Mouse (Mus musculus) intestine, embryonic 14.5 days (tissue): ENCODE measurements around the gene Kat7. TPM values are rescaled to one million over a fixed set of nuclear protein-coding genes. Genes with fewer than 3 reads are reported as not detected.

ENCODE experiments used
- ATAC-seq: fragments of 200-750 bp; cut with Nextera tagmentation; replicated peaks from 2 replicates; pipeline ENCODE4 v1.8.0; 2017; ENCODE audit warnings: low read depth, moderate number of reproducible peaks, moderate TSS enrichment, moderate library complexity; ENCODE audit not compliant: low FRiP score, low TSS enrichment
- DNase-seq: peaks from one replicate; pipeline ENCODE4 v3.0.0-alpha.2; 2018; ENCODE audit warnings: low spot score
- H3K27ac ChIP-seq: fragments of 300-500 bp; sonication (generic); 2 replicates; pipeline ENCODE4 v1.5.1; 2014; ENCODE audit warnings: low read depth, mild to moderate bottlenecking, control low read depth
- H3K27me3 ChIP-seq: fragments of 300-500 bp; sonication (generic); replicated peaks from 2 replicates; pipeline ENCODE4 v1.6.1; 2014; ENCODE audit warnings: low read length, control low read depth; ENCODE audit not compliant: control insufficient read depth, insufficient read depth
- H3K36me3 ChIP-seq: fragments of 300-500 bp; sonication (generic); 2 replicates; pipeline ENCODE4 v1.6.1; 2014; ENCODE audit warnings: low read length, control low read depth; ENCODE audit not compliant: control insufficient read depth, insufficient read depth
- H3K4me1 ChIP-seq: fragments of 300-500 bp; sonication (generic); replicated peaks from 2 replicates; pipeline ENCODE4 v1.6.1; 2014; ENCODE audit warnings: low read length, control low read depth, mixed read lengths; ENCODE audit not compliant: control insufficient read depth, insufficient read depth
- H3K4me2 ChIP-seq: fragments of 300-500 bp; sonication (generic); 2 replicates; pipeline ENCODE4 v1.6.1; 2014; ENCODE audit warnings: low read length
- H3K4me3 ChIP-seq: fragments of 300-500 bp; sonication (generic); 2 replicates; pipeline ENCODE4 v1.5.1; 2014; ENCODE audit warnings: low read depth, low read length, control low read depth, mixed read lengths
- H3K9ac ChIP-seq: fragments of 300-500 bp; sonication (generic); 2 replicates; pipeline ENCODE4 v1.6.1; 2014; ENCODE audit warnings: mild to moderate bottlenecking, low read length
- H3K9me3 ChIP-seq: fragments of 300-500 bp; sonication (generic); 2 replicates; pipeline ENCODE4 v1.6.1; 2016; ENCODE audit warnings: low read length, control low read depth; ENCODE audit not compliant: control insufficient read depth
- WGBS: fragments of 180-500 bp; shearing (Covaris S2); extraction: QIAGEN DNeasy Blood & Tissue Kit; methylation state at CpG from one replicate; pipeline ENCODE4 v1.1.7; 2014; 5-methylcytosine and 5-hydroxymethylcytosine counted together
- polyA plus RNA-seq: library from polyadenylated mRNA; unstranded; fragments of >200 nt; fragmentation: Nextera tagmentation; extraction: Ambion mirVana; gene quantifications from 2 replicates; pipeline ENCODE4 v1.2.1, GENCODE M21; 2014

Kat7 gene
- 68.7 and 76.8 TPM in 2 replicates for polyA plus RNA-seq

DNA sequence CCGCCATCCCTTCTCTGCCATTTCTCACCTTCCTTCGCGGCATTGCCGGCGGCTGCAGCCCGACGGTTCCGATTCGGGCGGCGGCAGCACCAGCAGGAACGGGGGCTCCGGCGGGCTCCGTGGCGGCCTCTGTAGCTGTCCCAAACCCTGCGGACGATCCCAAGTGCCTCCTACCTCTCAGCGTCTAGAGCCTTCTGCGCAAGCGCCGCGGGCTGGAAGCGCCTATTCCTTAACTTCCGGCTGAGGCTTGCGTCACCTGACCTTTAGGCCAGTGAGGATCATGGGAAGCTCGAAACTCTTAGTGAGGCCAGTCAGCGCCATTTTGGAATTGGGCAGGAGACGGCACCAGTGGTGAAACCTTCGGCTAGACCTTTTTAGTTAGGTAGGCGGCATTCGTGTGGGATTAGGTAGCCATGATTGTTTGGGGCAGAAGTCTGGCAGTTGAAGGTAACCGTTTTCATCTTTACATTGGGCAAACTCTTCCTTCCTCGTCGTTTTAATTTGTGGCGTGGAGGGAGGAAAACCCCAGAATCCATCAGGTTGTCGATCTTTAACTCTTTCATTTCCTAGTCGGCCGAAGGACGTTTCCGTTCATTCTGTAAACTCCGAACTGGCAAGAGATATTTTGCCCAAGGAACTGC, at the start of gene Kat7:
Gene Kat7, minus strand, starts transcription at position 240 of the 641 bp plus-strand sequence.
- Histone ChIP-seq H3K4me3 (peak within 1 kb of the TSS; percentile 95), H3K9me3 (no peaks in the 10 kb centered on the region), H3K9ac (peak within 1 kb of the TSS; percentile 99), H3K36me3 (peaks cover 9% of the 10 kb centered on the region), H3K27me3 (no peaks in the 10 kb centered on the region), H3K27ac (peak within 1 kb of the TSS; percentile 98), H3K4me2 (peak within 1 kb of the TSS; percentile 68), H3K4me1 (peaks cover 14% of the 10 kb centered on the region)
- DNase-seq (no peak), ATAC-seq (peak; percentile 95)
- under 1% methylated on average over 42 of the region's 42 CpGs for WGBS

DNA sequence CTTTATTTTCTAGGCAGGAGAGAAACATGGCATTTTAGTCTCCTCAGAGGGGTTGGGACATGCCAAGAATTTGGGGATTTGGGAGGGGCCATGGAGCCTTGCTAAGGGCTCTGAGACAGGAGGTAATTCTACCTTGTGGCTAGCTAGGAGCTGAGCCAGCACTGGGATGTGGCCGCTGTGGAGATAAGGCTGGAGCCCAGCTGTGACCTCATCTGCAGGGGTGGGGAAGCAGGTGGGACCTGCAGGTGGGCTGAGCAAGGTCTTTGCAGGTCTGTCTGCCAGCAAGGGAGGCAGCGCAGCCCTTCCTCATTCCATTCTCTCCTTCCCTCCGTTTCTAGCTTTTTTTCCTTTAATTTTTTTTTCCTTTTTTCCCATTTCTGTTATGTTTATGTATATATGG, 48.2 kb upstream of the Kat7 start:
- ATAC-seq (no peak), DNase-seq (no peak)
- no peaks in the 10 kb centered on the region for H3K9me3 ChIP-seq
- H3K27me3 ChIP-seq = no peaks in the 10 kb centered on the region
- H3K36me3 ChIP-seq = no peaks in the 10 kb centered on the region
- H3K4me2 ChIP-seq = no peak overlapping the region
- H3K9ac ChIP-seq = no peak overlapping the region
- no peak overlapping the region for H3K4me3 ChIP-seq
- peaks cover 12% of the 10 kb centered on the region for H3K4me1 ChIP-seq
- 52% methylated on average over 3 of the region's 3 CpGs for WGBS
- no peak overlapping the region for H3K27ac ChIP-seq

DNA sequence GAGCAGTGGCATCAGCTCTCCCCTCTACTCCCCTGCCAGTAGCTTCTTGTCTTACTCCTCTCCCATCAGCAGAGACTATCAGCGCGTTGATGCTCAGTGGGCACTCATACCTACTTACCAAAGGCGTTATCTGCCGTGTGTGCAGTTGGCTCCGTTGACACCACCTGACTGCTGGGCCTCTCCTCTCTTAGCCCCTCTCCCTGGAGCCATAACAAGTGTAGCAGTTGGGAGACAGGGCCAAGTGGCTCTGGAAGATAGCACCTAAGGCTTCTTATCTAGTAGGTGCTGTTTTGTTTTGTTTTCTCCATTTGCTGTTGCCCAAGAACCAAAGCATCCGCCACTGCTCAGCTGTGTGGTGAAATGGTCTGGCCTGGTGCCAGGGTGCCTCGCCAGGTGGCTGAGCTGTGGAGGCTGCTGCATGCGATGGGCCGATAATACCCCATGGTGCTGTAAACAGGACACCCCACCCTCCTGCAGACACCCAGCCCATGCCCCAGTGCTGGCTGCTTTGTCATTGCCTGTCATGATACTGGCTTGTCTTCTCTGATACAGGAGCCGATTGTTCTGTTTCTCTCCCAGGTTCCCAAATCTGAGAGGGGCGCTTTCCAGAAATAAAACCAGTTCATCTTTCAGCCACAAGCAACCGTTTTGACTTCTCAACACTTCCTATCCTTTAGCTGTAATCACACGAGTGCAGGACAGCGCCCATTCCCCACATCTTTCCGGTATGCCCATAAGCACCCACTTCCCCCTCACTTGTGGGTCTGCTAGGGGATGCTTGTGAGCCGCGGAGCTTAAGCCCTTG, 46.6 kb upstream of the Kat7 start:
- Histone ChIP-seq H3K4me3 (no peak overlapping the region), H3K27ac (no peak overlapping the region), H3K9ac (no peak overlapping the region), H3K4me1 (peaks cover 9% of the 10 kb centered on the region; the same call in 1 of the 2 replicates), H3K9me3 (no peaks in the 10 kb centered on the region), H3K36me3 (no peaks in the 10 kb centered on the region), H3K27me3 (no peaks in the 10 kb centered on the region), H3K4me2 (no peak overlapping the region)
- ATAC-seq (no peak), DNase-seq (no peak)
- WGBS = 81% methylated on average over 17 of the region's 17 CpGs

DNA sequence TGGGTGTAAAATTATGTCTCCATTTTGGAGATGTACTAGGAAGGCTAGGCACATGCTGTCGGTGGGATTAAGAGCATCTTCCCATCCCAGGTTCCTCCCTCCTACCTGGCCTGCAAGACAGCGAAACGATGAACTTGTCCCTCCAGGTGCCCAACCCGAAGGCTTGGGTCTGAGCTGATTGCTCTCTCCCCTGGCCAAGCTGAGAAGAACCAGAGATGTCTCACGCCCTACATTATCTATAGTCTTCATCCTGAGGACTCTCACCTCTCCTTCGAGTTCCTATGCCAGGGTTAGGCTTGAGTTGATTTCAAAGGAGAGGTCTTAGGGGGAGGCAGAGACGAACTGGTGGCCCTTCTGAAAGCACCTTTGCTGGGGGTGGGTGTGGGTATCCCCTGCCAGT, 46.0 kb upstream of the Kat7 start:
- Histone ChIP-seq H3K27me3 (no peaks in the 10 kb centered on the region), H3K4me2 (no peak overlapping the region), H3K9ac (no peak overlapping the region), H3K9me3 (no peaks in the 10 kb centered on the region), H3K4me1 (peaks cover 9% of the 10 kb centered on the region; the same call in 1 of the 2 replicates), H3K27ac (no peak overlapping the region), H3K4me3 (no peak overlapping the region), H3K36me3 (no peaks in the 10 kb centered on the region)
- ATAC-seq (no peak), DNase-seq (no peak)
- WGBS = 84% methylated on average over 7 of the region's 7 CpGs

DNA sequence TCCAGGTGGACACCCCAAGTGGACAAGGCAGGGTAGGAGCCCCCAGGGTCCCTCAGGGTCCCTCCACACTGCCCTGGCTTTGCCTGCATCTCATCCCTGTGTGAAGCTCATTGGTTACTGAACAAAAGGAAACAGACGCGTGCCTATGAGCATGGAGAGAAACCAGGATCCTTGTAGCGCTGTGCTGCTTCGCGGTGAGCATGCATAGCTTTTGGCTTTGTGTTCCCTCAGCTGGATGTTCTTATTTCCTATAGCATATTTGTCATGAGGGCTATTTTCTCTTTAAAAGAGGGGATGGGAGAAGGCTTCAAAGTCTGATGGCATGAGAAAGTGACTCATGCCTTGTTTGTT, 45.6 kb upstream of the Kat7 start:
- H3K9me3 ChIP-seq = no peaks in the 10 kb centered on the region
- DNase-seq (no peak), ATAC-seq (no peak)
- no peak overlapping the region for H3K4me2 ChIP-seq
- H3K27me3 ChIP-seq = no peaks in the 10 kb centered on the region
- whole genome bisulfite sequencing = 92% methylated on average over 5 of the region's 5 CpGs
- H3K27ac ChIP-seq = no peak overlapping the region
- H3K4me3 ChIP-seq = no peak overlapping the region
- H3K4me1 ChIP-seq = peaks cover 12% of the 10 kb centered on the region; the same call in 1 of the 2 replicates
- H3K36me3 ChIP-seq = no peaks in the 10 kb centered on the region
- H3K9ac ChIP-seq = no peak overlapping the region

DNA sequence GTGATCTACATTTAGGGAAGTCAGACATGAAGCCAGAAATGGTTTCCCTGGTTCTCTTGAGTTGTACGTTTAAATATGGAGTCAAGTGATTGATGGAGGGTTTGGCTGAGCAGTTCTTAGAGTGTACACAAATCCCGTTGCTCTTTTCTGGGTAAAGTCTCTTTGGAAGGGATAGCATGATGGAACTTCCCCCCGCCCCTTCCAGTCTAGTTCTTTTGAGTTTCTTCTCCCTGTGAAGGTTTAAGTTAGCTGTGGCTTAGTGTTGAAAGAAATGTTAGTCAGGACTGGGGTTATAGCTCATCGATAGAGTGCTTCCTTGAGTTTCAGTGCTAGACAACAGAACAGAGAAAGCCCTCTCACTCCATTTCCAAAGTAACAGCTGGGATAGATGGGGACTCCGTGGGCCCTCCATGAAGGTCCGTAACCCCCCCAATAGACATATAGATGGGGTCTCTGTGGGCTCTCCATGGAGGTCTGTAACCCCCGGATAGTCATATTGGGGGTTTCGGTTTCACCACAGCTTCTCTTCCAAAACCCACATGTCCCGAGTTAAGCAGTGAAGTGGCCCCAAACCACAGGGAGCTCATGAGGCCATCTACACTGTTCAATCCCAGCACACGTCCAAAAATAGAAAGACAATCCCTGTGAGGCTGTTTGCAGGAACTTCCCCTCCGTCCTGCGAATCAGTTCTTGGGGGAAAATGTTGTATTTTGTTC, 45.1 kb upstream of the Kat7 start:
- no peak overlapping the region for H3K27ac ChIP-seq

DNA sequence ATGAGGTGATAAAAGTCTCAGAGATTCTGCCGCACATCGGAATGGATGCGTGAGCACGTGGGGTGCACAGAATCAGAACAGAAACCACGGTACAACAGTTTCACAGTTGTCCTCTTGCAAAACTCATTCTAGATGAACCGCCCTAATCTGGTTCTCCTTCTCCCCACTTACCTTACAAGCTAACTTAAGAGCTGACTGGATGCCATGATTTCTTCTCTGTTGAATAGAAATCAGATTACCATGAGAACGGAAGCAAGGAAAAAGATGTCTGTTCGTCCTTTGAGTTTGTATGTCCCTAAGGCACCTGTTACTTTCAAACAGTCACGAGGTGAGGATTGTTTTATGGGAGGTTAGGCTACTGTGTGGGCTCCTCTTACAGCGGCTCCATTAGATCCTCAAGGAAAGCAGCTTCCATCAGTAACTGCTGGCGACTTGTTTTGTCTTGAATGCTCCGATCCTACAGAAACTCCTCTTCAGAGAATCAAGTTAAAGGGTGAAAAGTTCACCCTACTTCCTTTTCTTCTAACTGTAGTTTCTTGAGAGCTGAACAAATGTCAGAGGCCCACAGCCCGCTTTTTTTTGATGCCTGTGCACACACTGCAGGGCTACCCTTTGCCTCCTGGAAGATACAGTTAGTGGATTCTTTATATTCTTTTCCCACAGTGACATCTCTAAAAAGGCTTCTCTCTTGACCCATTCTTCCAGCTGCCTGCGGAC, 44.3 kb upstream of the Kat7 start:
- Histone ChIP-seq H3K4me3 (no peak overlapping the region), H3K4me2 (no peak overlapping the region), H3K4me1 (peaks cover 12% of the 10 kb centered on the region; the same call in 1 of the 2 replicates), H3K9me3 (no peaks in the 10 kb centered on the region), H3K27ac (no peak overlapping the region), H3K36me3 (peaks cover under 1% of the 10 kb centered on the region; the same call in 1 of the 2 replicates), H3K27me3 (no peaks in the 10 kb centered on the region), H3K9ac (no peak overlapping the region)
- DNase-seq (no peak), ATAC-seq (no peak)
- WGBS = 73% methylated on average over 14 of the region's 14 CpGs

More for the DNA sequence above, 45.1 kb upstream of the Kat7 start:
- WGBS = 82% methylated on average over 12 of the region's 12 CpGs
- no peaks in the 10 kb centered on the region for H3K36me3 ChIP-seq
- no peak overlapping the region for H3K4me3 ChIP-seq
- no peak overlapping the region for H3K4me2 ChIP-seq
- DNase-seq (no peak), ATAC-seq (no peak)
- no peak overlapping the region for H3K9ac ChIP-seq
- peaks cover 12% of the 10 kb centered on the region; the same call in 1 of the 2 replicates for H3K4me1 ChIP-seq
- H3K9me3 ChIP-seq = no peaks in the 10 kb centered on the region
- no peaks in the 10 kb centered on the region for H3K27me3 ChIP-seq

DNA sequence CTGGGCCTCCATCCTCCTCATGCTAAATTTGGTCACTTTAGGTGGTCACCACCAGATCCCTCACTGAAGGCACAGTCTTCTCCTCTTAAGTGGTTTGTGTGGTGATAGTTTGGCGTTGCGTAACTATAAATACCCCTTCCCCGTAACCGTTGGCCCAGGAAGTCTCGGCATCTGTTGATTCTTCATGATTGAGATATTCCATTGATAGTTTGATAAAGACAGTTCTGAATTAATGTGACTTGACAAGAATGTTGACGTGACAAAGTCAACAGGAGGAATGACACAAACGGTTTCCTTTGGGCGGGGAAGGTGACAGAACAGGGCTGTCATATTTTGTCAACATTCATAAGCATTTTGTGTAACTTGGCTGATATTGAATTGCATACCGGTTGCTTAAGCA, 43.2 kb upstream of the Kat7 start:
- no peak for DNase-seq
- WGBS = 89% methylated on average over 9 of the region's 9 CpGs
- Histone ChIP-seq H3K4me1 (peaks cover 11% of the 10 kb centered on the region; the same call in 1 of the 2 replicates), H3K9ac (no peak overlapping the region), H3K4me3 (no peak overlapping the region), H3K27me3 (no peaks in the 10 kb centered on the region), H3K27ac (no peak overlapping the region), H3K9me3 (no peaks in the 10 kb centered on the region), H3K4me2 (no peak overlapping the region), H3K36me3 (peaks cover 12% of the 10 kb centered on the region; the same call in 1 of the 2 replicates)
- no peak for ATAC-seq
